Mouse (Mus musculus) CD4-positive naive resting alpha-beta T cell, adult 76 days (primary cell): ENCODE data around the gene Cxcl17. TPM values are rescaled to one million over a fixed set of nuclear protein-coding genes. Genes with fewer than 3 reads are reported as not detected.

Source experiments
- total RNA-seq: library from RNA; stranded (reverse); gene quantifications from one replicate; pipeline ENCODE4 v1.2.4, GENCODE M21; 2023

Gene Cxcl17
- total RNA-seq = not detected

DNA sequence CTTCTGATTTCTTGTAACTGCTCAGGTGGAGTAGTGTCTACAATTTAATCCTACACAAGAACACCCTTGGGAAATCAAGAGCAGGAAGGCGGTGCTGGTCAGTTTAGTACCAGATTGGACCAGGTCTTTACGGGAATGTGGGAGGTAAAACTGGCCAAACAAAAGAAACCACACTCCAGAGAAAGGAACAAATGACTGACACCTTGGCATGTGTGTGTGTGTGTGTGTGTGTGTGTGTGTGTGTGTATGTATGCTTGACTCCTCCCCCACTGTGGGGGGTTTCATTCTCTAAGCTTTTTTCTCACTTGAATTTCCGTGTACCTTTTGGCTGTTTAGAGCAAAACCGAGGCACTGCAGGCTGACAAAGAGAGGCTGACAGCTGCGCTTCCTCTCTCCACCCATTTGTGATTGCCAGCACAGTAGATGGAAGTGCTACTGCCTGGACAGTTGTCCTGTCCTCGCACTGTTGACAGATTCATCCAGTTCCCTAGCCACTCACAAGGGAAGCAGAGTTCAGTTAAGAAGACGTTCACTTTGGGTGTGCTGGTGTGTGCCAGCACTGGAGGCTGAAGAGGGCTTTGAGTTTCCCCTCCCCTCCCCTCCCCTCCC lies at the start of gene Cxcl17:
Cxcl17 (minus strand) TSS at position 54 of the 609 bp plus-strand sequence.

DNA sequence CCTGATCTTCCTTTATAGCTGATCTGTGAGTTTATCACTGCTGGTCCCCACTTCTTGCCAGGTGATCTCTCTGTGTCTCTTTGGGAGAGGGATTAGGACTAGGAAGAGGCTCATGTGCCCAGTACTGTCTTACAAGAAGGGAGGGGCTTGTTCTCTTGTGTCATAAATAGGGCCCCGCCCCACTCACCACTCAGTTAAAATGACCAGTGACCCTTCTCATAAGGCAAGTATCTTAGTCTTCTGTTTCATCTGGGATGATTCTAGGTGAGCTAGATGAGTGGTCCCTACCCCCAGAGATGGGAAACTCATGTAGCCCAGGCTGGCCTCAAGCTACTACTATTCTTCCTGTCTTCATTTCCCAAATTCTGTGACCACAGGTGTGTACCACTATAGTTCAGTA lies 14.1 kb downstream of the Cxcl17 start, which contains the start of gene Lipe:
Lipe (minus strand) TSS at position 101 of the 400 bp plus-strand sequence.

DNA sequence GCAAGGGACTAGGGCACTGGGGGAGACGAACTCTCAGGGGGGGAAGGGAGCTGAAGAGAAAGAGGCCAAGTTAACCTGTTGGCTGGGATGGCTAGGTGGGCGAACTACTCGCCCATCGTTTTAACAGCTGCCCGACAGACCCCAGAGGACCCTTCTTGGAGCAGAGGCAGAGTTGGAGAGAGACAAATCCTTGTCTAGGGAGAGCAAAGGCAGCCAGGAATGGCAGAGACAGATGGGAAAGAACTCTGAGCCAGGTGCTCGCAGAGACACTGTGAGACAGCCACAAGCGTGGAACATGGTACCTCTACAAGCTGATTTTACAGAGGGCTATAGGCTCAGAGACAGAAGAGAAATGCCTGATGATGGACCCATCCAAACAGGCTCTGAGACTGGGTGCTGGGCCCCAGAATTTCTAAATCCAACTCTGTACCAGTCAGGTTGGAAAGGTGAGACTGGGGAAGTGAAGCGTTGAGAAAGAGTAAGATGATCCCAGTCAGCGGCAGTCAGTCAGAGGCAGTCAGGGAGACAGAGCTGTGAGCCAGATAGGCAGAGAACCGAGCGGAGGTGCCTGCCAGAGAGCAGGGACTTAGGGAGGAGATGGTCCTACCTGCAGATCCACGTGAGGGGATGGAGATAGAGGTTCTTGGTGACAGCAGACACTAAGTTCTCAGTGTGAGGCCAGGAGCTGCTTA lies 43.5 kb downstream of the Cxcl17 start, which contains the start of gene Cnfn:
Cnfn (minus strand) TSS at position 667 of the 692 bp plus-strand sequence.

Other genes starting within 250 kb of the Cxcl17 start
- gene Pou2f2, start 233.2 kb downstream of the Cxcl17 start, total RNA-seq = 17.5 TPM
- 112 TPM for gene Dedd2, start 192.3 kb downstream of the Cxcl17 start, total RNA-seq
- gene Zfp526, start 191.5 kb downstream of the Cxcl17 start, total RNA-seq = 16.2 TPM
- gene Gsk3a, start 175.0 kb downstream of the Cxcl17 start, total RNA-seq = 80.6 TPM
- gene Erf, start 162.1 kb downstream of the Cxcl17 start, total RNA-seq = 32.6 TPM
- gene Cic, start 145.2 kb downstream of the Cxcl17 start, total RNA-seq = 361 TPM
- gene Pafah1b3, start 114.9 kb downstream of the Cxcl17 start, total RNA-seq = 9.1 TPM
- gene Prr19, start 111.5 kb downstream of the Cxcl17 start, total RNA-seq = not detected
- not detected for gene Tmem145, start 106.8 kb downstream of the Cxcl17 start, total RNA-seq
- gene Megf8, start 95.7 kb downstream of the Cxcl17 start, total RNA-seq = 1.2 TPM
- gene Cnfn, start 43.2 kb downstream of the Cxcl17 start, total RNA-seq = not detected
- 15.5 TPM for gene Lipe, start 14.2 kb downstream of the Cxcl17 start, total RNA-seq
- gene Ceacam1, start 64.7 kb upstream of the Cxcl17 start, total RNA-seq = 4.2 TPM
- gene Ceacam2, start 127.0 kb upstream of the Cxcl17 start, total RNA-seq = 0.29 TPM
- gene Erich4, start 203.0 kb upstream of the Cxcl17 start, total RNA-seq = not detected
- gene Dmac2, start 206.5 kb upstream of the Cxcl17 start, total RNA-seq = 77.8 TPM
- 1.6 TPM for gene B3gnt8, start 213.8 kb upstream of the Cxcl17 start, total RNA-seq
- gene Bckdha, start 246.1 kb upstream of the Cxcl17 start, total RNA-seq = 23.9 TPM
- 52.9 TPM for gene Exosc5, start 246.3 kb upstream of the Cxcl17 start, total RNA-seq